In genomic region chr3:151323835-151324234, GRCm38 (mm10) we compare ENCODE assay signal across 13 mouse cellular contexts.
DNase-seq lines count a peak whose midpoint lies in the region; ATAC-seq and TF ChIP-seq lines count a peak whose summit lies in the region.
"Had no signal": no experiment of that assay in that cellular context is flagged by ENCODE, and none has a peak within 500 bp of the region (broad histone marks: within the 10 kb centered on the region; RNA-seq: fewer than 3 reads in every experiment).

No protein-coding gene starts in this region.

- peak; percentile 10 for DNase-seq in kidney, adult 18-20 months
- peak; percentile 84 for DNase-seq in heart, adult 8-10 months (ENCODE audit: low spot score)
- peak; percentile 47 for DNase-seq in kidney, postnatal 0 days (ENCODE audit: low spot score)
- peak; percentile 21 for DNase-seq in skeletal muscle tissue, adult 2 months (ENCODE audit: low read depth, low spot score)
- DNase-seq in right cerebral cortex, adult 2 months (ENCODE audit: low spot score in 2 of 2) = no peak
- DNase-seq in hindbrain, embryonic 14.5 days (ENCODE audit: low spot score) = no peak
- DNase-seq: spleen, adult 18-20 months; thymus, adult 2 months had no signal

- H3K9ac ChIP-seq in kidney, embryonic 14.5 days (ENCODE audit: low read depth, low read length) = no peak overlapping the region
- H3K9ac ChIP-seq in kidney, postnatal 0 days (ENCODE audit: low read depth, low read length) = no peak overlapping the region
- no peak overlapping the region for H3K9ac ChIP-seq in hindbrain, embryonic 14.5 days
- H3K9ac ChIP-seq: neural tube, embryonic 12.5 days had no signal

- H3K4me3 ChIP-seq in kidney, embryonic 14.5 days (ENCODE audit: low read length) = no peak overlapping the region
- no peak overlapping the region for H3K4me3 ChIP-seq in kidney, postnatal 0 days (replicated peaks; ENCODE audit: low read depth, low read length)
- no peak overlapping the region for H3K4me3 ChIP-seq in hindbrain, embryonic 14.5 days (replicated peaks; ENCODE audit: low read length)
- H3K4me3 ChIP-seq: megakaryocyte, embryonic 14.5 days; neural tube, embryonic 12.5 days had no signal

- no peaks in the 10 kb centered on the region for H3K9me3 ChIP-seq in kidney, embryonic 14.5 days (ENCODE audit: control insufficient read depth, low read length)
- no peaks in the 10 kb centered on the region for H3K9me3 ChIP-seq in kidney, postnatal 0 days (replicated peaks; ENCODE audit: low read length)
- H3K9me3 ChIP-seq in hindbrain, embryonic 14.5 days (ENCODE audit: control insufficient read depth, low read length) = no peaks in the 10 kb centered on the region
- H3K9me3 ChIP-seq: megakaryocyte, embryonic 14.5 days; neural tube, embryonic 12.5 days had no signal

- 28% methylated on average over 3 of the region's 3 CpGs for WGBS in kidney, embryonic 14.5 days
- 24% methylated on average over 3 of the region's 3 CpGs for WGBS in kidney, postnatal 0 days
- WGBS in hindbrain, embryonic 14.5 days = 44% methylated on average over 3 of the region's 3 CpGs

- TF ChIP-seq CTCF in kidney, postnatal 0 days (IDR thresholded peaks at IDR 0.05; ENCODE audit: low read depth) = no peak

- no peaks in the 10 kb centered on the region for H3K27me3 ChIP-seq in kidney, embryonic 14.5 days (ENCODE audit: control insufficient read depth, insufficient read depth, low read length)
- H3K27me3 ChIP-seq in kidney, postnatal 0 days (ENCODE audit: insufficient read depth, low read length) = no peaks in the 10 kb centered on the region
- no peaks in the 10 kb centered on the region for H3K27me3 ChIP-seq in hindbrain, embryonic 14.5 days (ENCODE audit: control insufficient read depth, insufficient read depth, low read length)
- H3K27me3 ChIP-seq: megakaryocyte, embryonic 14.5 days; neural tube, embryonic 12.5 days had no signal

- H3K27ac ChIP-seq in kidney, embryonic 14.5 days (ENCODE audit: low read depth, low read length) = no peak overlapping the region
- H3K27ac ChIP-seq in kidney, postnatal 0 days = no peak overlapping the region
- H3K27ac ChIP-seq in hindbrain, embryonic 14.5 days = no peak overlapping the region
- H3K27ac ChIP-seq: hindbrain, postnatal 0 days; neural tube, embryonic 12.5 days had no signal

- H3K4me1 ChIP-seq in kidney, embryonic 14.5 days (ENCODE audit: control insufficient read depth, insufficient read depth, low read length) = no peaks in the 10 kb centered on the region
- H3K4me1 ChIP-seq in kidney, postnatal 0 days (replicated peaks; ENCODE audit: insufficient read depth, low read length) = no peaks in the 10 kb centered on the region
- H3K4me1 ChIP-seq in hindbrain, embryonic 14.5 days (replicated peaks; ENCODE audit: control insufficient read depth, insufficient read depth, low read length) = no peaks in the 10 kb centered on the region
- H3K4me1 ChIP-seq: megakaryocyte, embryonic 14.5 days; neural tube, embryonic 12.5 days had no signal

- H3K36me3 ChIP-seq in kidney, embryonic 14.5 days (ENCODE audit: control insufficient read depth, insufficient read depth, low read length) = no peaks in the 10 kb centered on the region
- H3K36me3 ChIP-seq in kidney, postnatal 0 days (ENCODE audit: insufficient read depth, low read length) = no peaks in the 10 kb centered on the region
- no peaks in the 10 kb centered on the region for H3K36me3 ChIP-seq in hindbrain, embryonic 14.5 days (replicated peaks; ENCODE audit: control insufficient read depth, insufficient read depth)
- H3K36me3 ChIP-seq: neural tube, embryonic 12.5 days had no signal

- ATAC-seq in kidney, embryonic 14.5 days (ENCODE audit: low FRiP score, low TSS enrichment) = no peak
- no peak for ATAC-seq in kidney, postnatal 0 days (replicated peaks; ENCODE audit: low FRiP score, low read depth)
- no peak for ATAC-seq in hindbrain, embryonic 14.5 days (ENCODE audit: low FRiP score)
- ATAC-seq: forebrain, embryonic 14.5 days; hindbrain, postnatal 0 days had no signal

- no peak overlapping the region for H3K4me2 ChIP-seq in kidney, embryonic 14.5 days (replicated peaks; ENCODE audit: low read depth, low read length)
- H3K4me2 ChIP-seq in kidney, postnatal 0 days (ENCODE audit: low read length) = no peak overlapping the region
- no peak overlapping the region for H3K4me2 ChIP-seq in hindbrain, embryonic 14.5 days (replicated peaks)
- H3K4me2 ChIP-seq: neural tube, embryonic 12.5 days had no signal

Comparison
In these comparisons a context has a peak if more than half of its experiments do, and no peak if none do; other contexts are left out.
1. DNase-seq: peak in kidney, adult 18-20 months (single experiment), heart, adult 8-10 months (single experiment), kidney, postnatal 0 days (single experiment) and skeletal muscle tissue, adult 2 months (single experiment); none in right cerebral cortex, adult 2 months (0 of 2) and hindbrain, embryonic 14.5 days (single experiment).